In genomic region chr4:140301661-140302060, GRCm38 (mm10) we compare ENCODE assay signal across 22 mouse cellular contexts. TPM values are rescaled to one million over a fixed set of nuclear protein-coding genes. Genes with fewer than 3 reads are reported as not detected.
DNase-seq lines count a peak whose midpoint lies in the region; ATAC-seq lines count a peak whose summit lies in the region.
"Had no signal": no experiment of that assay in that cellular context is flagged by ENCODE, and none has a peak within 500 bp of the region (broad histone marks: within the 10 kb centered on the region; RNA-seq: fewer than 3 reads in every experiment).

No protein-coding gene starts in this region.

- ATAC-seq in frontal cortex, adult (ENCODE audit: low TSS enrichment) = peak; percentile 55; the same call in 1 of the 2 replicates
- ATAC-seq: CD4-positive, CD25-positive, alpha-beta regulatory T cell, adult 4 months; hindbrain, embryonic 16.5 days; intestine, embryonic 16.5 days; midbrain, embryonic 13.5 days had no signal

- DNase-seq in frontal cortex, postnatal 25 days (ENCODE audit: low spot score in 2 of 2) = no peak
- peak; percentile 44 to 52 for DNase-seq in frontal cortex, postnatal 36 days (ENCODE audit: low spot score in 2 of 2)
- peak; percentile 54 for DNase-seq in left cerebral cortex, postnatal 36 days (ENCODE audit: low spot score in 2 of 2)
- peak; percentile 26 for DNase-seq in right cerebral cortex, postnatal 4 days
- DNase-seq in heart, postnatal 14 days = no peak
- no peak for DNase-seq in embryo, embryonic 10.5 days (ENCODE audit: low spot score)
- DNase-seq: adrenal gland, postnatal 36 days; cerebellum, adult 18-20 months; cerebellum, postnatal 25 days; heart, adult 11 months; kidney, adult 9 months; kidney, postnatal 14 days; lung, postnatal 36 days; thymus, adult 2 months; thymus, postnatal 4 days had no signal

- intact Hi-C loops in left cerebral cortex, postnatal 36 days (cut with DNase I) = no loop called here
- intact Hi-C loops in heart, postnatal 14 days (cut with DNase I) = no loop called here

RNA-seq across cellular contexts. Expression of gene Igsf21, which starts 55.1 kb away (rescaled TPM):
- 100 to 1,000 TPM in 1 of 2 experiments, 10 to 100 TPM in 1; 80.4 to 103 TPM for total RNA-seq in left cerebral cortex, postnatal 36 days (2021)
- total RNA-seq in heart, postnatal 14 days (2021) = under 1 TPM in 1 of 2 experiments, not detected in 1; 0.31 TPM
- total RNA-seq: monocyte, adult 5-6 weeks; neutrophil, adult 5-6 weeks had no signal

Comparison
In these comparisons a context has a peak if more than half of its experiments do, and no peak if none do; other contexts are left out.
1. DNase-seq: peak in frontal cortex, postnatal 36 days (2 of 2), left cerebral cortex, postnatal 36 days (2 of 2) and right cerebral cortex, postnatal 4 days (single experiment); none in frontal cortex, postnatal 25 days (0 of 2), heart, postnatal 14 days (0 of 2) and embryo, embryonic 10.5 days (single experiment).
2. RNA of gene Igsf21, which starts 55.1 kb away (total RNA-seq): 80.4 to 103 TPM in left cerebral cortex, postnatal 36 days; 0.31 TPM in heart, postnatal 14 days; every median in the first group is over 10 times any median in the second.